Mouse (Mus musculus) adrenal gland, postnatal 4 days (tissue): ENCODE measurements at regions not wholly inside any gene's neighbourhood (a gene's known extent, or its start where the extent isn't known, plus 50 kb on each side); places are given as distances from the start of the nearest gene placed in this dataset.

Experiments used
- DNase-seq, 2 experiments: peaks; one replicate each; pipeline ENCODE4 v3.0.0; 2021 to 2022; ENCODE audit warnings: low spot score in 2 of 2, mixed read lengths in 2 of 2

DNA sequence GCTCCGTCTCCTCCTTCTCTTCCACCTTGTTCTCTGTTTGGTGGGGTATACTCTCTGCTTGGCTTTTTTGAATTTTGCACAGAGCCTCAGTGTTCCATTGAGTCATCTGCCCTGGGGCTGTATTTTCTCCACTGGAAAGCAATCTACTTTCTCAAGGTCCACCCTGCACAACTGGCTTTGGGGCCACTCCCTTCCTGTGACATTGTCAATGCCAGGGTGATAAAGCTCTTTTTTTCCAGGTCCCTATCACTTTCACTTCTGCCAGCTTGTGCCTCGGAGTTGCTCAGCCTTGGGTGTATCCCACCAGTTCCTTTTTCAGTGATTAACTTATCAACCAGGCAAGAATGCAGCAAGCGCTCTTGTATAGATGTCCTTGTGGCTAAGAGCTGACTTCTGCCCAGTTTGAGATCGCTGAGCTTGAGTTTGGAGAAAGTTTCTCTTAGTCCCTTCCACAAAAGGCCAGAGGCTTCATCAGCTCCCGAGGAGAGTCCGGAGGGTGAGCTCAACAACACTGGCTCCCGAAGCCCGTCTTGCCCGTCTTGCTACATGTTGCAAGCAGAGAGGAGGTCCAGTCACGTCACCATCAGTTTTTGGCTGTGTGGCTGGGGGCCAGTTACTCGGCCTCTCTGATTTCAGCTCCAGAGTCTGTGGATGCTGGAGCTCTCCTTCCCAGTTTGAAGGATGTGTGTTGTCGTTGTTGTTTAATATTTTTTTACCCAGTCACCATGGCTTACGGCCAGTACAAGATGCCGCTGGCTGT, 200.8 kb downstream of the Cyp26b1 start:
- DNase-seq, result peak in 1 of 2 experiments; percentile 21

DNA sequence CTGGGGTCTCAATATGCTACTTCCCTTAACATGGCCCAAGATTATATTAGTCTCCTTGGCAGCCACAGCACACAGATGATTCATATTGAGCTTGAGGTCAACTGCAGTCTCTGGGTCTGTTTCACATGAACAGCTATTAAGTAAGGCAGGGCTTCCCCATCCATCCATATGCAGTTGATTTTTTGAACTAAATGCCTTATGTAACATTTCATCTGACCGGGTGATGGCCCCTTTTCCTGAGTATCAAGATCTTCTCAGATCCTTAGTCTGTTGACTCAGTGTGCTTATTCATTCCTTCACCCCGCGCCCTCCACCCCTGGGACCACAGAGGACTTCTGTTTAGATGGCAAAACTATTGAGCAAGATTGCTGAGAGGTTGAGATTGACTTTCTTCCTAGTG, 202.7 kb downstream of the Cyp26b1 start:
- no peak for DNase-seq

GRCm38 (mm10) chr6:84385696-84386095, 208.0 kb downstream of the Cyp26b1 start:
- DNase-seq, result peak; percentile 15 to 62

DNA sequence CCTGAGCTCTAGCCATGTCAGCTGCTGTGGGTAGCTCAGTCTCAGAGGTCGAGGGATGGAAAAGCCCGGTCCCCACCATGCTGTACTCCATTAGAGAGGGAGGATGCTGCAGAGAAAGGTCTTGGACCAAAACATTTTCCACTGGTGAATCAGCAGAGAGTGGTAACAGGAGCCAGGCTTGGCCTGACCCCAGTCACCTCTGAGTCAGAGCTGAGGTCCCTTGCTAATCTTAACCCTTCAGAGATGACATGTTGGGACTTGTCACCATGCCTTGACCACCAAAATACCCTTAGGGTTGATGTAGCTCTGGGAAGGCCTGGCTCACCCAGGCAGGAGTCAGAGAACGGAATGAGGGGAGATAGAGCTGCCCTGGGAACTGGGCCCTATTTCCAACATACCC, 210.0 kb downstream of the Cyp26b1 start:
- no peak for DNase-seq

DNA sequence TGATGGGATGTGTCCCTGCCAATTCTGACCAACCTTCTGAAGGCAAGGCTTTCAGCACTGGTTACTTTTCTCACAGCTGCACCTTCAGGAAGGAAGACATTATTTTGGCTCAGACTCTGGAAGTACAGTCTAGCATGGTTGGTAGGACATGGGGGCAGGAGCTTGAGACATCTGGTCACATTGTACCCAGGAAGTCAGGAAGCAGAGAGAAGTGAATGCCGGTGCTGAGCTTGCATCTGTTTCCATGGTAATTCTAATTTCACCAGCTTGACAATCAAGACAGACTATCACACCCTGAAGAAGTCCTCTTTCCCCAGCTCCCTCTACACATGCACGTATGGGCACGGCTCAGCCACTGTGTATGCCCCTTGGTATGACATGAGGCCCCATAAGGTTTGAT, 210.6 kb downstream of the Cyp26b1 start:
- no peak for DNase-seq

- no peak for DNase-seq
Observed at GRCm38 (mm10) chr6:84381571-84381970, 212.1 kb downstream of the Cyp26b1 start.

DNA sequence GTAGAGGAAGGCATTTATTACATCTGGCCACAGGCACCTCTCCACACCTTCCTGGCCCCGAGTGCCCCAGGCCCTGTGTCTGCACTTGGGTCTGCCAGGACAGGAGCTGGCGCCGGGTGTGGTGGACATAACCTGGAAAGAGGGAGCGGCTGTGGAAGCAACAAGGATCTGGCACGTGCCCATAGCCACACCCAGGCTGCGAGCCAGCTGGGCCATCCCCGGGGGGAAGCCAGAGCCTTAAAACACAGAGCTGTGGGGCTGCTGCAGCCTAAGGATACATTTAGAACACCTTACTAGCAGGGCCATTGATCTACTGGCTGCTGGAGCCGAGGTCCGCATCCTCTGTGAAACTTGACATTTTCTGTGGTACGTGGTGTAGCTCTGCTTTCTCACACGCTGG, 217.0 kb downstream of the Cyp26b1 start:
- no peak for DNase-seq

- DNase-seq, result peak in 1 of 2 experiments; percentile 20
Observed at GRCm38 (mm10) chr6:84375498-84375897, 218.2 kb downstream of the Cyp26b1 start.

- no peak for DNase-seq
Observed at GRCm38 (mm10) chr6:84366365-84366764, 227.3 kb downstream of the Cyp26b1 start.

GRCm38 (mm10) chr6:84365914-84366313, 227.8 kb downstream of the Cyp26b1 start:
- DNase-seq, result no peak

DNA sequence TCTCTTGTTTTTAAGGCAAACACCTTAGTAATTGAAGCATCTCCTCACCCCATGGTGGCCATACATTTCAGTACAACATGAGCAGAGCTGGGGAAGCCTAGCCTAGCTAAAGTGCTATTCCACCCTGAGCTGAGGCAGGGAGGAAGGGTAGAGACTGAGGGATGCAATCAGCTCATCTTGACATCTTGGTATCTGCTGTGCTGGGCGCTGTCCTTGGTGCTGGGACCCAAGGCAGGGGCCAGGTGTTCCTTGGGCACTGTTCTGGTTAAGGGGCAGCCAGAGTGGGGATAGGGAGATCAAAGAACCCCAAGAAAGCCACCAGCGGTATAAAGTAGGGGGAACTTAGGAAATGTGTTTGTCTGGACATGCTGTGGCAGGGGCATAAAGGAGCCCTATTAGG, 228.7 kb downstream of the Cyp26b1 start:
- DNase-seq, result no peak

DNA sequence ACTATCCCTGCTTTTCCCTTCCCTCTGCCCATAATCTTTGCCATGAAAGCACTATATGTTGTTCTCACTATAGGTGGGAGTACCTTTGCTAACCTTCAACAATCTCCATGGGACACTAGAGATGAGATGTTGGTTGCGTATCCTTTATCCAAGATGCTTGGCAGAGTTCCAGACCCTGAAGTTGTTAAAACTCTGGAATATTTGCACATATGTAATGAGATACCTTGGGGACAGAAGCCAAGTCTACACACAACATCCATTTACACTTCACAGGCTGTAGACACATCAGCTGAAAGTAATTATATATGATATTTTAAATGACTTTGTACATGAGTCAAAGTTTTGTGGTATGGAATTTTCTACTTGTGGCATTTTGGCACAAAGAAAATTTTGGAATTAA, 231.4 kb downstream of the Cyp26b1 start:
- DNase-seq, result no peak

- no peak for DNase-seq
Observed at GRCm38 (mm10) chr6:84357911-84358310, 235.8 kb downstream of the Cyp26b1 start.

GRCm38 (mm10) chr6:84353425-84354220, 240.1 kb downstream of the Cyp26b1 start:
- no peak for DNase-seq

- no peak for DNase-seq
Observed at GRCm38 (mm10) chr6:84344936-84345335, 248.8 kb downstream of the Cyp26b1 start.

DNA sequence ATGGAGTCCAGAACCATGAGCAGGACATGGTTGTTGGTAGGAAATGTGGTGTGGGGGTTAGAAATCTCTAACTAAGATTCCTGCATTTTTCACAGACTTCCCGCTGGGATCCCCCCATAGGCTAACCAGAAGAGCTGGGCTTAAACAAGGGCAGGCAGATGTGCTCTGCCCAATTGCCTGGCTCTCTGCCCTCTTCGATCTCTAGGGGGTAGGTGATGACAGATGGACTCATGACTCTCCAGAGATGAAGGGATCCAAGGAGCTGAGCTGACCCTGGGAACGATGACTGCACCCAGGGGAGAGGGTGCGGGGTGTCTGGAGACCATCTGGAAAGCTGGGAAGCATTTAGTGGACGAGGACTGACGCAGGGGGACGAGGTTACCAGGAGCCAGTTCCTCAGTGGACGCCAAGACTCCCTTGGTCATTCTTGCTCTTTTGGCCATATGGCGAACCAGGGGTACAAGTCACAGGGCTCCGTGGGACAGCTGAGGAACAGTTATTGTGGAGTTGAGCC, 260.0 kb downstream of the Cyp26b1 start:
- no peak for DNase-seq

DNA sequence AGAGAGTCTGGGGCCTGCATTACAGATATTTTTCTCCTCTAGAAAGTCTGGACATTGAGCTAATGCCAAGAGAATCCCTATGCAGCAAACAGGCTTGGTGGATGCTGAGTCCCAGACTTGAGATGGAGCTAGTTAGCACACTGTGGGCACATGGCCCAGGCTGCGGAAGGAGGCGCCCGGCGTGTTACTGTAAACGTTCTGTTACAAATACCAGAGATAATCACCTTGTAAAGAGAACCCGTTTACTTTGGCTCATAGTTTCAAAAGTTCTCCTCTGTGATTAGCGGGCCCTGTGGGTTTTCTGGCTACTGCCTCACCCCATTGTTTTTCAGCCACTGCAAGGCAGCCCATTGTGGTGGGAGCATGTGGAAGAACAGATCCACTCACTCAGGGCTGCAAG, 264.6 kb downstream of the Cyp26b1 start:
- DNase-seq, result no peak

GRCm38 (mm10) chr6:84328030-84328390, 265.7 kb downstream of the Cyp26b1 start:
- DNase-seq, result no peak

GRCm38 (mm10) chr6:84327306-84328029, 266.2 kb downstream of the Cyp26b1 start:
- DNase-seq, result no peak

DNA sequence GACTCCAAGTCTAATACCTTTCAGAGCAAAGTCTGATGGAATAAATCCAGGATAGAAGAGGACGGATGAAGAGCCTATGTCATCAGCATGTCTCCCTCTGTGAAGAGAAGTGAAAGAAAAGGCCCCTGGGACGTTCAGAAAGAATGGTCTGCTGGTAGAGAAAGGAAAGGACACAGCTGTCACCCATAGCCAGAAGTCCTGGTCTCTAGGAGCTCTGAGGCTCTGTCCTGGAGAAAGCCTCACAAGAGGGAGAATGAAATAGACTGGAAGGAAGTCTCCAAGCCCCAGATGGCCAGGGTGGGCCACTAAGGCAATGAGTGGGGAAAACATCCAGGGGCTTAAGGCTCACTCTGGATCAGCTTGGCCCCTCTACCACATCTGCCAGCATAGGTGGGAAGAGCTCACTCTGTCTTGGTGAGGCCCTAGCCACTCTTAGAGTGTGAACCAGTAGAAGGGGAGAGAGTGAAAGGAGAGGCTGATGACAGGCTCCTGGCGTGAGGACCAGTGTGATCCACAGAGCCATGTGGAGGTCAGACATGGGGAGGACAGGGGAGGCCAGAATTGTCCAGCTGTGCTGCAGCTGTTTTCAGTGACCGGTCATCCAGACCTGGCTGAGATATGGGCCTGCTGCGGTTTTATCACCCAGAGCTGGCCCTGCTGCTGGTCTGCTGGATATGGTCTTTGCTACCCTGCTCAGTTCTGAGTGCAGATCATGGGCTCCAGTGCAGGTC, 268.2 kb downstream of the Cyp26b1 start:
- no peak for DNase-seq

DNA sequence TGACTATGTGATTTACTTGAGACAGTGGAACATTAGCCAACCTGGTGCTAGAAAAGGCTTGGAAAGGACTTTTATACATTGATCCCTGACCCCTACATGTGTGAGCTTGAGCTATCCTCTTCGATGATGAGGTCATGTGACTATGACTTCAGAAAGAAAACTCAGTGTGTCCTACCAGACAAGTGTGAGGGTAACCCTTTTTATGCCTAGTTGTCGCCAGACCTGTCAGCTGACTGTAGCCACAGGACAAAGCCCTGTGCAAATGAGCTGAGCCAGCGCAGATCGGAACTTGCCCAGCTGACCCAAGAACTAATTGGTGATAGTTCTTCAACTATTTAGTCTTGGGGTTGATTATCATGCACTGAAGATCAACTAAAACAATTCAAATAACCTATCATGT, 269.5 kb downstream of the Cyp26b1 start:
- DNase-seq, result no peak
